Mouse (Mus musculus) forebrain, postnatal 0 days (tissue): ENCODE data around the gene Casp6. TPM values are rescaled to one million over a fixed set of nuclear protein-coding genes. Genes with fewer than 3 reads are reported as not detected.

ENCODE experiments used
- ATAC-seq: fragments of 200-750 bp; cut with Nextera tagmentation; 2 replicates; pipeline ENCODE4 v1.8.0; 2017; ENCODE audit warnings: mild to moderate bottlenecking, moderate library complexity
- DNase-seq: peaks from one replicate; pipeline ENCODE4 v3.0.0-alpha.2; 2015
- H3K27ac ChIP-seq: fragments of 300-500 bp; sonication (generic); 2 replicates; pipeline ENCODE4 v1.5.1; 2014; ENCODE audit warnings: low read depth, mild to moderate bottlenecking, antibody characterized with exemption, low read length, moderate library complexity, mixed read lengths
- H3K27me3 ChIP-seq: fragments of 300-500 bp; sonication (generic); 2 replicates; pipeline ENCODE4 v1.6.1; 2014; ENCODE audit warnings: mild to moderate bottlenecking, low read length, mixed read lengths; ENCODE audit not compliant: insufficient read depth
- H3K36me3 ChIP-seq: fragments of 300-500 bp; sonication (generic); 2 replicates; pipeline ENCODE4 v1.6.1; 2014; ENCODE audit warnings: mild to moderate bottlenecking, moderate library complexity; ENCODE audit not compliant: insufficient read depth
- H3K4me1 ChIP-seq: fragments of 300-500 bp; sonication (generic); 2 replicates; pipeline ENCODE4 v1.6.1; 2014; ENCODE audit warnings: antibody characterized with exemption; ENCODE audit not compliant: insufficient read depth
- H3K4me2 ChIP-seq: fragments of 300-500 bp; sonication (generic); 2 replicates; pipeline ENCODE4 v1.6.1; 2014; ENCODE audit warnings: low read depth, mild to moderate bottlenecking, moderate library complexity
- H3K4me3 ChIP-seq: fragments of 300-500 bp; sonication (generic); 2 replicates; pipeline ENCODE4 v1.5.1; 2014; ENCODE audit warnings: low read depth, low read length, mixed read lengths
- H3K9ac ChIP-seq: fragments of 300-500 bp; sonication (generic); 2 replicates; pipeline ENCODE4 v1.6.1; 2014; ENCODE audit warnings: mild to moderate bottlenecking
- H3K9me3 ChIP-seq: fragments of 300-500 bp; sonication (generic); 2 replicates; pipeline ENCODE4 v1.6.1; 2016; ENCODE audit warnings: low read length
- CTCF ChIP-seq: sonication (generic); IDR thresholded peaks from 2 replicates; pipeline ENCODE4 v1.5.1; 2016; ENCODE audit warnings: antibody characterized with exemption, control low read depth, low read depth
- WGBS: fragments of 180-500 bp; shearing (Covaris S2); extraction: QIAGEN DNeasy Blood & Tissue Kit; methylation state at CpG from one replicate; pipeline ENCODE4 v1.1.7; 2014; 5-methylcytosine and 5-hydroxymethylcytosine counted together
- polyA plus RNA-seq: library from polyadenylated mRNA; unstranded; fragments of >200 nt; fragmentation: Nextera tagmentation; extraction: Ambion mirVana; gene quantifications from 2 replicates; pipeline ENCODE4 v1.2.1, GENCODE M21; 2015
- total RNA-seq: library from RNA; depleted of rRNA; stranded (reverse); fragments of >200 nt; gene quantifications from 2 replicates; pipeline ENCODE4 v1.2.3, GENCODE M21; 2014; rRNA removed

Casp6 gene
- total and polyA plus RNA-seq, 2 experiments from 2014 or later, result 4.6 to 17.6 TPM

DNA sequence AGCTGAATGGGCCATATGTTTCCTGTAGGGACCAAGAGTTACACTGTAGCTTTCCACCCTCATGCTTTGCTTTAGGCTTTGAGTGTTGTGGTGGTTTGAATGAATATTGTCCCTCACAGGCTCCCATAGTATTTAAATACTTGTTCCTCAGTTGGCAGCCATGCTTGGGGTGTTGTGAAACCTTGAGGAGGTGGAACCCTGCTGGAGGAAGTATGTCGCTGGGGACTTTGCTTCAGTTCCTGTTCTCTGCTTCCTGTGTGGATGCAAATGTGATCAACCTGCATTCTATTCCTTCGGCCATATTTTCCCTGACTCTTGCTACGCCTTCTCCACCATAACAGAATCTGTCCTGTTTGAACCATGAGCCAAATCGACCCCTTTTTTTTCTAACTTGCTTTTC lies 52.1 kb downstream of the Casp6 start:
- H3K36me3 ChIP-seq, result no peaks in the 10 kb centered on the region
- H3K9me3 ChIP-seq, result no peaks in the 10 kb centered on the region
- no peak overlapping the region for H3K4me3 ChIP-seq
- H3K4me2 ChIP-seq, result no peak overlapping the region
- no peak for TF ChIP-seq CTCF
- H3K4me1 ChIP-seq, result no peaks in the 10 kb centered on the region
- H3K27ac ChIP-seq, result no peak overlapping the region
- H3K27me3 ChIP-seq, result no peaks in the 10 kb centered on the region
- ATAC-seq (no peak), DNase-seq (no peak)
- WGBS, result 95% methylated on average over 4 of the region's 4 CpGs
- H3K9ac ChIP-seq, result no peak overlapping the region

- 39% methylated on average over 8 of the region's 8 CpGs for WGBS
- no peaks in the 10 kb centered on the region for H3K36me3 ChIP-seq
- DNase-seq, result no peak
- no peaks in the 10 kb centered on the region for H3K9me3 ChIP-seq
- H3K27me3 ChIP-seq, result no peaks in the 10 kb centered on the region
- no peak overlapping the region for H3K4me2 ChIP-seq
- no peak overlapping the region for H3K4me3 ChIP-seq
- no peaks in the 10 kb centered on the region for H3K4me1 ChIP-seq
- no peak overlapping the region for H3K9ac ChIP-seq
- no peak overlapping the region for H3K27ac ChIP-seq
- no peak for TF ChIP-seq CTCF
- ATAC-seq, result no peak
These were observed 61.3 kb downstream of the Casp6 start for GRCm38 (mm10) chr3:129962533-129962932.

Other genes starting within 250 kb of the Casp6 start
- 2.5 and 7.8 TPM in 2 replicates for gene Egf, start 146.1 kb upstream of the Casp6 start, total RNA-seq
- gene Egf, start 146.1 kb upstream of the Casp6 start, polyA plus RNA-seq, result 0.44 and 1.1 TPM in 2 replicates
- not detected in 2 replicates for gene Lrit3, start 97.4 kb upstream of the Casp6 start, total RNA-seq
- not detected in 2 replicates for gene Lrit3, start 97.4 kb upstream of the Casp6 start, polyA plus RNA-seq
- gene Rrh, start 78.8 kb upstream of the Casp6 start, total RNA-seq, result 0.38 and 2.8 TPM in 2 replicates
- 0.11 and 0.15 TPM in 2 replicates for gene Rrh, start 78.8 kb upstream of the Casp6 start, polyA plus RNA-seq
- 7.1 and 9.0 TPM in 2 replicates for gene Gar1, start 70.0 kb upstream of the Casp6 start, total RNA-seq
- gene Gar1, start 70.0 kb upstream of the Casp6 start, polyA plus RNA-seq, result 30.9 and 37.3 TPM in 2 replicates
- gene Cfi, start 65.5 kb upstream of the Casp6 start, total RNA-seq, result not detected in 2 replicates
- 0.24 and 0.33 TPM in 2 replicates for gene Cfi, start 65.5 kb upstream of the Casp6 start, polyA plus RNA-seq
- gene Pla2g12a, start 22.8 kb upstream of the Casp6 start, total RNA-seq, result 28.4 and 28.7 TPM in 2 replicates
- 51.7 and 55.3 TPM in 2 replicates for gene Pla2g12a, start 22.8 kb upstream of the Casp6 start, polyA plus RNA-seq
- gene Mcub, start 68.8 kb downstream of the Casp6 start, total RNA-seq, result 6.9 and 8.5 TPM in 2 replicates
- 10.3 and 10.9 TPM in 2 replicates for gene Mcub, start 68.8 kb downstream of the Casp6 start, polyA plus RNA-seq
- gene Sec24b, start 160.1 kb downstream of the Casp6 start, total RNA-seq, result 33.5 and 34.0 TPM in 2 replicates
- 18.1 and 24.3 TPM in 2 replicates for gene Sec24b, start 160.1 kb downstream of the Casp6 start, polyA plus RNA-seq
- gene Col25a1, start 230.1 kb downstream of the Casp6 start, total RNA-seq, result 17.7 and 23.7 TPM in 2 replicates
- 2.4 and 5.7 TPM in 2 replicates for gene Col25a1, start 230.1 kb downstream of the Casp6 start, polyA plus RNA-seq